Mouse (Mus musculus): ENCODE data around the gene Hnf4a. TPM values are rescaled to one million over a fixed set of nuclear protein-coding genes. Genes with fewer than 3 reads are reported as not detected.

Hnf4a gene
- polyA plus RNA-seq, 1 experiment = not detected

DNA sequence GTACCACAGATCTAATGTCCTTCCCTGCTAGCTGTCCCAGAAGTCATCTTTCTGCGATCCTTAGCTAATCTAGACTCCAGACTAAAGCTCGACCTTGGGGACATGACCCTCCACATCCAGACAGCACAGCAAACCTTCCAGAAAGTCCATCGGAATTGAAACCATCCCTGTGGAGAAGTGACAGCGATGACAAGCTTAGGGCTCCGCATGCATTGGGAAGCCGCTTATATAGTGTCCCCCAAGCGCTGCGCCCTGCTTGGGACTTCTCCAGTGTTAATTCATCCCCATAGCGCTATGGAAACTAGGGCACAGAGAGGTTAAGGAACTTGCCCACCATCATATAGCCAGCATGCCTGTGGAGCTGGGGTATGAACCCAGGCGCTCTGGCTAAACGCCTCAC lies 43.8 kb upstream of the Hnf4a start:
- Histone ChIP-seq H3K27ac (ENCODE audit: insufficient read depth, low read length) (peak overlapping the region; percentile 96), H3K9ac (ENCODE audit: low read depth, poor library complexity, severe bottlenecking) (no peak overlapping the region)
- TF ChIP-seq POLR2A (IDR thresholded peaks at IDR 0.05; ENCODE audit: insufficient read depth, low read length) (no peak), CTCF (IDR thresholded peaks at IDR 0.05; ENCODE audit: low read depth, low read length) (no peak), EP300 (IDR thresholded peaks at IDR 0.05; ENCODE audit: insufficient read depth, low read depth, low read length) (no peak)

GRCm38 (mm10) chr2:163463251-163463769 lies 43.3 kb upstream of the Hnf4a start:
- H3K36me3 ChIP-seq (ENCODE audit: control insufficient read depth, insufficient read depth, low read length, poor library complexity, severe bottlenecking) = no peaks in the 10 kb centered on the region; the same call in 1 of the 2 replicates
- peak overlapping the region; percentile 96 for H3K27ac ChIP-seq (ENCODE audit: insufficient read depth, low read length)
- peaks cover 15% of the 10 kb centered on the region for H3K4me1 ChIP-seq (ENCODE audit: control insufficient read depth, insufficient read depth, low read length)
- TF ChIP-seq CTCF (IDR thresholded peaks at IDR 0.05; ENCODE audit: low read depth, low read length) (no peak), EP300 (IDR thresholded peaks at IDR 0.05; ENCODE audit: insufficient read depth, low read depth, low read length) (peak; percentile 89), POLR2A (IDR thresholded peaks at IDR 0.05; ENCODE audit: insufficient read depth, low read length) (no peak)
- H3K9ac ChIP-seq (ENCODE audit: low read depth, poor library complexity, severe bottlenecking) = no peak overlapping the region
- H3K27me3 ChIP-seq (ENCODE audit: control insufficient read depth, insufficient read depth, low read length, poor library complexity, severe bottlenecking) = no peaks in the 10 kb centered on the region
- H3K4me3 ChIP-seq (ENCODE audit: low read depth, low read length) = no peak overlapping the region
- H3K9me3 ChIP-seq (replicated peaks; ENCODE audit: control insufficient read depth, insufficient read depth, low read length, poor library complexity, severe bottlenecking) = no peaks in the 10 kb centered on the region

More for the DNA sequence above, 43.8 kb upstream of the Hnf4a start:
- Histone ChIP-seq H3K4me1 (ENCODE audit: control insufficient read depth, insufficient read depth, low read length) (peaks cover 15% of the 10 kb centered on the region), H3K4me3 (ENCODE audit: low read depth, low read length) (no peak overlapping the region), H3K36me3 (ENCODE audit: control insufficient read depth, insufficient read depth, low read length, poor library complexity, severe bottlenecking) (no peaks in the 10 kb centered on the region; the same call in 1 of the 2 replicates), H3K9me3 (replicated peaks; ENCODE audit: control insufficient read depth, insufficient read depth, low read length, poor library complexity, severe bottlenecking) (no peaks in the 10 kb centered on the region), H3K27me3 (ENCODE audit: control insufficient read depth, insufficient read depth, low read length, poor library complexity, severe bottlenecking) (no peaks in the 10 kb centered on the region)

- Histone ChIP-seq H3K9ac (ENCODE audit: low read depth, poor library complexity, severe bottlenecking) (no peak overlapping the region), H3K9me3 (replicated peaks; ENCODE audit: control insufficient read depth, insufficient read depth, low read length, poor library complexity, severe bottlenecking) (no peaks in the 10 kb centered on the region), H3K27ac (ENCODE audit: insufficient read depth, low read length) (peak overlapping the region; percentile 96), H3K4me3 (ENCODE audit: low read depth, low read length) (no peak overlapping the region), H3K36me3 (ENCODE audit: control insufficient read depth, insufficient read depth, low read length, poor library complexity, severe bottlenecking) (no peaks in the 10 kb centered on the region; the same call in 1 of the 2 replicates), H3K27me3 (ENCODE audit: control insufficient read depth, insufficient read depth, low read length, poor library complexity, severe bottlenecking) (no peaks in the 10 kb centered on the region), H3K4me1 (ENCODE audit: control insufficient read depth, insufficient read depth, low read length) (peaks cover 15% of the 10 kb centered on the region)
- TF ChIP-seq POLR2A (IDR thresholded peaks at IDR 0.05; ENCODE audit: insufficient read depth, low read length) (no peak), CTCF (IDR thresholded peaks at IDR 0.05; ENCODE audit: low read depth, low read length) (no peak), EP300 (IDR thresholded peaks at IDR 0.05; ENCODE audit: insufficient read depth, low read depth, low read length) (no peak)
These were observed 42.6 kb upstream of the Hnf4a start for GRCm38 (mm10) chr2:163463998-163464397.

DNA sequence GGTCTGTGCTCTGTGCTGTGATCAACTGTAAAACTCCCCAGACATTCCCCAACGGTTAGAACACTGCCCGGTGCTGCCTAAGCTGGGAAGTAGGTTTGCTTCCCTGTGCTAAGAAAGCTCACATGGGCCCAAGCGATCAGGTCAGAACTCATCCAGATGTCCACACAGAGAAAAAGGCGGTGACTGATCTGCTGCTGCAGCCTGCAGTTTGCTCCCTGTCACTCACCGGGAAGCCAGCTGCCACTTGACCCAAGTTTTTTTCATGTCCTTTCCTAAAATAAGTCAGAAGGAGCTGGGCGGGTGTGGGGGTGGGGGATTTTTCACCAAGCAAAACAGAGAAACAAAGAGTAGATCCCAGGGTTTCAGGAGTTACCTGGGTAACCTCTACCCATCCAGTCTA lies 42.0 kb upstream of the Hnf4a start:
- no peak overlapping the region for H3K9ac ChIP-seq (ENCODE audit: low read depth, poor library complexity, severe bottlenecking)
- H3K4me1 ChIP-seq (ENCODE audit: control insufficient read depth, insufficient read depth, low read length) = peaks cover 15% of the 10 kb centered on the region
- no peak overlapping the region for H3K4me3 ChIP-seq (ENCODE audit: low read depth, low read length)
- H3K27ac ChIP-seq (ENCODE audit: insufficient read depth, low read length) = peak overlapping the region; percentile 96
- H3K27me3 ChIP-seq (ENCODE audit: control insufficient read depth, insufficient read depth, low read length, poor library complexity, severe bottlenecking) = no peaks in the 10 kb centered on the region
- H3K36me3 ChIP-seq (ENCODE audit: control insufficient read depth, insufficient read depth, low read length, poor library complexity, severe bottlenecking) = no peaks in the 10 kb centered on the region; the same call in 1 of the 2 replicates
- no peaks in the 10 kb centered on the region for H3K9me3 ChIP-seq (replicated peaks; ENCODE audit: control insufficient read depth, insufficient read depth, low read length, poor library complexity, severe bottlenecking)
- TF ChIP-seq POLR2A (IDR thresholded peaks at IDR 0.05; ENCODE audit: insufficient read depth, low read length) (no peak), EP300 (IDR thresholded peaks at IDR 0.05; ENCODE audit: insufficient read depth, low read depth, low read length) (no peak), CTCF (IDR thresholded peaks at IDR 0.05; ENCODE audit: low read depth, low read length) (no peak)

DNA sequence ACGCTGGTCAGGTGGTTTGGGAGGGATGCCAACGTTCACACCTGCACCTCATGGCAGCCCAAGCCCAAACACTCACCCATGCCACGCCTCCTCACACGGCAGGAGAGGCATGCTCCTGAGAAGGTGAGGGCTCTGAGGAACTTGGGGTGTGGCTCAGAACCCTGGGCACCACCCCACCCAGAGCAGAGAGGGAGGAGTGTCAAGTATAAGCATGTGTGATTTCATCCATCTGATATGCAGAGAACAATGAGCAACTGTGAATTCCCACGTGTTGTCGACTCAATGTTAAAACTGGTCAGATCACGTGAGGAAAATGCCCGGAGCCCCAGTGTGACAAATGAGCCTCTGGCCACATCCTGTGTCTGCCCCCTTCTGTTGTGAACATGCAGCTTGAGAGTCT lies 39.8 kb upstream of the Hnf4a start:
- Histone ChIP-seq H3K9me3 (replicated peaks; ENCODE audit: control insufficient read depth, insufficient read depth, low read length, poor library complexity, severe bottlenecking) (no peaks in the 10 kb centered on the region), H3K36me3 (ENCODE audit: control insufficient read depth, insufficient read depth, low read length, poor library complexity, severe bottlenecking) (no peaks in the 10 kb centered on the region; the same call in 1 of the 2 replicates), H3K27me3 (ENCODE audit: control insufficient read depth, insufficient read depth, low read length, poor library complexity, severe bottlenecking) (no peaks in the 10 kb centered on the region), H3K4me1 (ENCODE audit: control insufficient read depth, insufficient read depth, low read length) (peaks cover 15% of the 10 kb centered on the region), H3K4me3 (ENCODE audit: low read depth, low read length) (no peak overlapping the region), H3K27ac (ENCODE audit: insufficient read depth, low read length) (no peak overlapping the region), H3K9ac (ENCODE audit: low read depth, poor library complexity, severe bottlenecking) (no peak overlapping the region)
- no peak for TF ChIP-seq CTCF (IDR thresholded peaks at IDR 0.05; ENCODE audit: low read depth, low read length)
- TF ChIP-seq POLR2A (IDR thresholded peaks at IDR 0.05; ENCODE audit: insufficient read depth, low read length) = no peak
- TF ChIP-seq EP300 (IDR thresholded peaks at IDR 0.05; ENCODE audit: insufficient read depth, low read depth, low read length) = no peak

GRCm38 (mm10) chr2:163467585-163467984 lies 39.0 kb upstream of the Hnf4a start:
- no peaks in the 10 kb centered on the region for H3K9me3 ChIP-seq (replicated peaks; ENCODE audit: control insufficient read depth, insufficient read depth, low read length, poor library complexity, severe bottlenecking)

More at GRCm38 (mm10) chr2:163467585-163467984, 39.0 kb upstream of the Hnf4a start:
- no peak overlapping the region for H3K27ac ChIP-seq (ENCODE audit: insufficient read depth, low read length)
- no peak overlapping the region for H3K4me3 ChIP-seq (ENCODE audit: low read depth, low read length)
- H3K4me1 ChIP-seq (ENCODE audit: control insufficient read depth, insufficient read depth, low read length) = peaks cover 11% of the 10 kb centered on the region
- no peak for TF ChIP-seq EP300 (IDR thresholded peaks at IDR 0.05; ENCODE audit: insufficient read depth, low read depth, low read length)
- no peak overlapping the region for H3K9ac ChIP-seq (ENCODE audit: low read depth, poor library complexity, severe bottlenecking)
- no peaks in the 10 kb centered on the region for H3K27me3 ChIP-seq (ENCODE audit: control insufficient read depth, insufficient read depth, low read length, poor library complexity, severe bottlenecking)
- no peaks in the 10 kb centered on the region; the same call in 1 of the 2 replicates for H3K36me3 ChIP-seq (ENCODE audit: control insufficient read depth, insufficient read depth, low read length, poor library complexity, severe bottlenecking)

All from ES-Bruce4 (cell line).